Mouse (Mus musculus) layer of hippocampus, adult 9-10 months (tissue): ENCODE measurements around the gene Harbi1.
"Not testable (repeated sequence)": the region's sequence is repeated elsewhere in the genome, so short reads cannot be mapped to it uniquely, and the experiment has no call there.

ENCODE experiments used
- DNase-seq: peaks from one replicate; pipeline ENCODE4 v3.0.0; 2022; ENCODE audit warnings: low spot score

Gene Harbi1

GRCm38 (mm10) chr2:91714921-91715320 is 4.3 kb downstream of the Harbi1 start:
- DNase-seq = no peak

DNA sequence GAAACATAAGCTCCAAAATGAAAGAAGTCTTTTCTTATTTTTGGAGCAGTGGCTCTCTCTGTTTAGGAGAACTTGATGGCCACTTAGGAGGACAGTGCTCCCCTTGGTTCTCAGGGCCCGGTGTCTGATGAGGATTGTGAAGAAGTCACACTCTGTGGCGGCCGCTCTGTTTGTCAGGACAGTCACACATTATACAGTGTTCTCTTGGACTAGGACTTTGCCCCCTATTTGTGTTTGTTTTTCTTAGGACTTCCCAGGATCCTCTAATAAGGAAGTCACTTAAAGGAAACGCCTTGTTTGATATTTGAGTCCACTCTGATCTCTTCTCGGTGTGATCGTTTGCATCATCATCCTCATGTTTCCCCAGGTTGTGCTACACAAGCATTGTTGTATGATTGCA is 7.6 kb downstream of the Harbi1 start:
- DNase-seq = no peak

GRCm38 (mm10) chr2:91723382-91723781 is 12.7 kb downstream of the Harbi1 start:
- DNase-seq = no peak

- DNase-seq = no peak
Observed at GRCm38 (mm10) chr2:91723951-91724350, 13.3 kb downstream of the Harbi1 start.

DNA sequence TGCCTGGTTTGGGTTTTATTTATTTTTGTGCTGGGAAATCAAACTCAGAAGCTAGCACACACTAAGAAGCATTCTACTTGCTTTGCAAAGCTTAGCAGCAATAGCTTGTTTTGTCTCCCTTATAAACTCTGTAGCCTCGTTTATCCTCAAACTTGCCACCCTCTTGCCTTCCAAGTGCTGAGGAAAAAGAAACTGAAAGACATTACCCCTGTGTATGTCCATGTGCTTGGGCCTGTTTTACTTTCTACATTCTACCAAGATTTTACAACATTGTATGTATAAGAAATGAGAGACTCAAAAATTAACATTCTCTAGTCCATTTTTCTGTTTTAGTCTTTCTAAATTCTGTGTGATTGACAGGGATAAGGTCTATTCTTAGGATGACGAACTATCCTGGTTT is 14.1 kb downstream of the Harbi1 start:
- DNase-seq = no peak

- not testable (repeated sequence) for DNase-seq
Observed at GRCm38 (mm10) chr2:91725476-91725875, 14.8 kb downstream of the Harbi1 start.

DNA sequence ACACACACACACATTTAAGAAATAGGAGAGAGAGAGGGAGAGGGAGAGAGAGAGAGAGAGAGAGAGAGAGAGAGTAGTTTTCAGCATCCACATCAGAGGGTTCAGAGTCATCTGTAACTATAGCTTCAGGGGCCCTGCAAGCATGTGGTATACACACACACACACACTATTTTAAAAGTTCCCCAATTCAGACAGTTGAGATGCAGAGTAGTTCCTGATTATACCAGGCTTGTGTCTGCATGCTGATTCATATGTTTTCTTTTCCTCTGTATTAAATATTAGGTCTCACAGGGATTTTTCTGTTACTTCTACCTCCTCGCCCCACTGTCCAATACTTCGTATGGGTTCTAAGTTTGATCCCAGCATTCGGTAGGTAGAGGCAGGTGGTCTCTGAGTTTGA is 16.4 kb downstream of the Harbi1 start:
- DNase-seq = no peak

DNA sequence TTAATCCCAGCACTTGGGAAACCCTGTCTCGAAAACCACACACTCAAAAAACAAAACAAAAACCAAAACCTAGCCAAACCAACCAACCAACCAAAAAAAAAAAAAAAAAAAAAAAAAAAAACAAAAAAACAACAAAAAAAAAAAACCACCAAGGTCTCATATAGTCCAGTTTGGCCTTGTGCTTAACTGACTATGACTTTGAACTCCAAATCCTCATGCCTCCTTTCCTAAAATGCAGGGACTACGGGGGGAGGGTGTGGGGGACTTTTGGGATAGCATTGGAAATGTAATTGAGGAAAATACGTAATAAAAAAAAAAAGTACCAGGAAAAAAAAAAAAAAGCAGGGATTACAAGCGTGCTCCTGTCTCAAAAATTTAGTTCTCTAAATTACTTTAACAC is 18.9 kb downstream of the Harbi1 start:
- DNase-seq = no peak

DNA sequence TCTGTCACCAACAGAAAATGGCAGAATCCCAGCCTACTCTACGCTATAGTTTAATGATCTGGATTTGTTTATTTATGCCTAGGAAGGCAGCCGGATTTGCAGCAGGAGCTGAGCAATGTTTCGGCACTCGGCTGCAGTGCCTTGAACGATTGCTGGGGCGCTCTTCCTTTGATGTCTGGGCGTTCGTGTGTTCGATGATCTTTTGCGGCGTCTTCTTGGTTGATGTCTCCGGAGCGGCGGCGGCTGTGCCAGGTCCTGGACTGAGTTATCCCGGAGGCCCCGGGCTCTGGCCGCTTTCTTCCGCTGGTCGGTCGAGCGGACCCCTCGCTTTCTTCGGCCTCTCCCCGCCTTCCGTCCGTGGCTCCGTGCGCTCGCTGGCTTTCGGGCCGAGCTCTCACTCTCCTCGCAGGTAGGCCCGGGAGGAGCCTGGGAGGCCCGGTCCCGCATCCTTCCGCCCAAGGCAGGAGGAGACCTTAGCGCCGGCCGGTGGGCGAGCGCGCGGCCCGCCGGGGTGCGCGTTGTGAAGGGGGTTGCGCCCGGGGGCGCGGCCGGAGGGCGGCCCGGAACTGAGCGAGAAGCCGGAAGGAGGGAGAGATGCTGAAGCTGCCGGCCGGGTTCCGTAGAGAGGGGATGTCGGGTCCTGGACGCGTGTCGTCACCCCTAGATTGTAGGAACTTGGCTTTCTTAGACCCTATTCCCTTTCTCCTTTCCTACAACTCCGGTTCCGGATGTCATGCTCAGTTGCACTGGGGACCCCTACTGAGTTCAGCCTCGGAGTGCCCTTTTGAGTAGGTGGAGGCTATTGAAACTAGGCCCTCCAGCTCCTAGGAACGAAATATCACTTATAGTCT is 19.5 kb downstream of the Harbi1 start, which contains the start of gene Ambra1:
Gene Ambra1 (plus strand): TSS at position 164 of the 851 bp plus-strand sequence.
- peak; percentile 77 for DNase-seq

- no peak for DNase-seq
Observed at GRCm38 (mm10) chr2:91735221-91735620, 24.6 kb downstream of the Harbi1 start.

DNA sequence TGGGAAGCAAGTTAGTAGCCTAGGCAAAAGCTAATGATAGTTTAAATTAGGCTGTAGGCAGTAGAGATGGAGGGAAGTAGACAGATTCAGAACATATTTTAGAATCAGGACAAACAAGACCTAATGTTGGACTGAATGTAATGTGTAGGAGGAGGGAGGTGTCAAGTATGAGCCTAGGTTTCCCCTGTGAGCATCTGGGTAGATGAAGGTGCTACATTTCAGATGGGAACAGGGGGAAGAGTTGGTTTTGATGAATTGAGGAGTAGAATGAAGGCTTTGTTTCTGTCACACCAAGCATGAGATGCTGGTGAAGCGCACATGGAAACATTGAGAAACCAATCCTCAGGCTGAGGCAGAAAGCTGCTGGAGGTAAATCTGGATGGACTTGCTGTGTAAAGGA is 28.9 kb downstream of the Harbi1 start:
- no peak for DNase-seq

GRCm38 (mm10) chr2:91744686-91745085 is 34.0 kb downstream of the Harbi1 start:
- DNase-seq = no peak

- no peak for DNase-seq
Observed at GRCm38 (mm10) chr2:91749811-91750261, 39.2 kb downstream of the Harbi1 start.
